Mouse (Mus musculus) CD4-positive, CD25-positive, alpha-beta regulatory T cell, adult 4 months (primary cell): Measurements from ENCODE around the gene Sh3bgrl. TPM values are rescaled to one million over a fixed set of nuclear protein-coding genes. Genes with fewer than 3 reads are reported as not detected.

Source experiments
- polyA plus RNA-seq, 2 experiments: library from polyadenylated mRNA; unstranded; fragments of 100-300 nt; shearing (Covaris generic); gene quantifications; one replicate each; pipeline ENCODE4 v1.2.1; 2017

The Sh3bgrl gene
- polyA plus RNA-seq, 2 experiments from 2014 or later = 192 to 196 TPM

Other genes starting within 250 kb of the Sh3bgrl start
- 10 to 100 TPM; 18.0 to 20.4 TPM for gene Hmgn5, start 82.0 kb upstream of the Sh3bgrl start, polyA plus RNA-seq
- gene Gm6377, start 101.4 kb downstream of the Sh3bgrl start, polyA plus RNA-seq = under 1 TPM; 0.23 to 0.71 TPM